Mouse (Mus musculus) midbrain, embryonic 13.5 days (tissue): ENCODE measurements at regions not wholly inside any gene's neighbourhood (a gene's known extent, or its start where the extent isn't known, plus 50 kb on each side); places are given as distances from the start of the nearest gene placed in this dataset.

Experiments used
- ATAC-seq: fragments of 200-750 bp; cut with Nextera tagmentation; 2 replicates; pipeline ENCODE4 v1.8.0; 2017; ENCODE audit warnings: mild to moderate bottlenecking, moderate TSS enrichment, moderate library complexity
- H3K27ac ChIP-seq: fragments of 300-500 bp; sonication (generic); 2 replicates; pipeline ENCODE4 v1.5.1; 2015; ENCODE audit warnings: inconsistent platforms, mild to moderate bottlenecking, moderate library complexity
- H3K27me3 ChIP-seq: fragments of 300-500 bp; sonication (generic); 2 replicates; pipeline ENCODE4 v1.6.1; 2015; ENCODE audit warnings: mild to moderate bottlenecking, inconsistent platforms
- H3K36me3 ChIP-seq: fragments of 300-500 bp; sonication (generic); 2 replicates; pipeline ENCODE4 v1.6.1; 2015; ENCODE audit warnings: mild to moderate bottlenecking, inconsistent platforms
- H3K4me1 ChIP-seq: fragments of 300-500 bp; sonication (generic); replicated peaks from 2 replicates; pipeline ENCODE4 v1.6.1; 2015; ENCODE audit warnings: inconsistent platforms
- H3K4me2 ChIP-seq: fragments of 300-500 bp; sonication (generic); replicated peaks from 2 replicates; pipeline ENCODE4 v1.6.1; 2015; ENCODE audit warnings: moderate library complexity, mild to moderate bottlenecking, inconsistent platforms
- H3K4me3 ChIP-seq: fragments of 300-500 bp; sonication (generic); replicated peaks from 2 replicates; pipeline ENCODE4 v1.5.1; 2015; ENCODE audit warnings: mild to moderate bottlenecking, inconsistent platforms
- H3K9ac ChIP-seq: fragments of 300-500 bp; sonication (generic); replicated peaks from 2 replicates; pipeline ENCODE4 v1.6.1; 2015; ENCODE audit warnings: mild to moderate bottlenecking, inconsistent platforms
- H3K9me3 ChIP-seq: fragments of 300-500 bp; sonication (generic); 2 replicates; pipeline ENCODE4 v1.6.1; 2016; ENCODE audit warnings: mild to moderate bottlenecking, inconsistent platforms
- WGBS: fragments of 180-500 bp; shearing (Covaris S2); methylation state at CpG from one replicate; pipeline ENCODE4 v1.1.7; 2015; 5-methylcytosine and 5-hydroxymethylcytosine counted together

GRCm38 (mm10) chr13:101860704-101861103, 92.7 kb upstream of the Pik3r1 start:
- no peak overlapping the region for H3K4me2 ChIP-seq
- 89% methylated on average over 4 of the region's 4 CpGs for WGBS
- no peak overlapping the region for H3K9ac ChIP-seq
- ATAC-seq: no peak
- H3K4me1 ChIP-seq: no peaks in the 10 kb centered on the region
- no peaks in the 10 kb centered on the region for H3K36me3 ChIP-seq
- H3K27me3 ChIP-seq: no peaks in the 10 kb centered on the region
- H3K4me3 ChIP-seq: no peak overlapping the region
- no peak overlapping the region for H3K27ac ChIP-seq
- no peaks in the 10 kb centered on the region for H3K9me3 ChIP-seq

GRCm38 (mm10) chr13:101862011-101862410, 94.0 kb upstream of the Pik3r1 start:
- no peaks in the 10 kb centered on the region for H3K36me3 ChIP-seq
- no peaks in the 10 kb centered on the region for H3K27me3 ChIP-seq
- H3K27ac ChIP-seq: no peak overlapping the region
- no peak overlapping the region for H3K4me3 ChIP-seq
- 84% methylated on average over 13 of the region's 13 CpGs for WGBS
- no peaks in the 10 kb centered on the region for H3K4me1 ChIP-seq
- H3K4me2 ChIP-seq: no peak overlapping the region
- ATAC-seq: no peak
- no peaks in the 10 kb centered on the region for H3K9me3 ChIP-seq
- H3K9ac ChIP-seq: no peak overlapping the region

- ATAC-seq: no peak
- Histone ChIP-seq H3K36me3 (no peaks in the 10 kb centered on the region), H3K27me3 (no peaks in the 10 kb centered on the region), H3K4me2 (no peak overlapping the region), H3K9me3 (no peaks in the 10 kb centered on the region), H3K9ac (no peak overlapping the region), H3K4me1 (no peaks in the 10 kb centered on the region), H3K4me3 (no peak overlapping the region), H3K27ac (no peak overlapping the region)
- WGBS: 86% methylated on average over 7 of the region's 7 CpGs
Measured at GRCm38 (mm10) chr13:101863015-101863414, 95.0 kb upstream of the Pik3r1 start.

DNA sequence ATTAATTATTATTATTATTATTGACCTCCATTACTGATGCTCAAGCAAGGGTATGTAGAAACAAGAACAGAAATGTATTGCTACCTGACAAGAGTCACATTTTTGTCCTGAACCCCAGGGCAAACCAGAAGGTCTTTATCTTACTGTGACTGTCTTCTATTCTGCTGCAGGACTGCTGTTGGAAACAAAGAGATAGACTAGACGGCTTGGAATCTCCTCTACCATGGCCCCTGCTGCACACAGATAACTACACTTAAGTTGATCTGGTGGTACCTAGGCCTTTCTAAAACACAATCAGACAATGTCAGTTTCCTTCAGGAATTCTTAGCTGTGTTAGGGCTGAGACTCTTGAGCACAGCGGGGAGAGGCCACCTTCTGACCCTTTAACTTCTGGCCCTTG, 95.6 kb upstream of the Pik3r1 start:
- Histone ChIP-seq H3K4me1 (no peaks in the 10 kb centered on the region), H3K4me3 (no peak overlapping the region), H3K4me2 (no peak overlapping the region), H3K27me3 (no peaks in the 10 kb centered on the region), H3K9me3 (no peaks in the 10 kb centered on the region), H3K9ac (no peak overlapping the region), H3K36me3 (no peaks in the 10 kb centered on the region), H3K27ac (no peak overlapping the region)
- ATAC-seq: no peak
- 78% methylated on average over 2 of the region's 2 CpGs for WGBS

- Histone ChIP-seq H3K4me3 (no peak overlapping the region), H3K9me3 (no peaks in the 10 kb centered on the region), H3K4me2 (no peak overlapping the region), H3K27ac (no peak overlapping the region), H3K36me3 (no peaks in the 10 kb centered on the region), H3K4me1 (no peaks in the 10 kb centered on the region), H3K27me3 (no peaks in the 10 kb centered on the region), H3K9ac (no peak overlapping the region)
- WGBS: 83% methylated on average over 4 of the region's 4 CpGs
- ATAC-seq: no peak
Measured at GRCm38 (mm10) chr13:101866843-101867242, 98.8 kb upstream of the Pik3r1 start.

DNA sequence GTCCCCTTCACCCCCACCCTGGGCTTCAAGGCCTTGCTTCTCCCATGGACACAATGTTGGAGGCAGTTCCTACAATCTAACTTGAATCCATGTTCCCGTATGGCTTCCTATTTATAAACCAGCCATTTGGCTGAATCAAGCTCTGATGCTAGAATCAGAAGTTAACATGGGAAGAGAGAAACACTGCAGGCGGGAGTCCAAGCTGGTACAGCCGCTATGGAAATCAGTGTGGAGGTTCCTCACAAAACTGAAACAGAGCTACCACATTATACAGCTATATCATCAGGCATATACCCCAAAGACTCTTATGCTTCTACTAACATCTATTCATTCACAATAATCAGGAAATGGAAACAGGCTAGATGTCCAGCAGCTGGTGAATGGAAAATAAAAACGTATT, 106.7 kb upstream of the Pik3r1 start:
- Histone ChIP-seq H3K27ac (no peak overlapping the region), H3K9ac (no peak overlapping the region), H3K36me3 (no peaks in the 10 kb centered on the region), H3K4me3 (no peak overlapping the region), H3K4me1 (no peaks in the 10 kb centered on the region), H3K9me3 (no peaks in the 10 kb centered on the region), H3K27me3 (no peaks in the 10 kb centered on the region), H3K4me2 (no peak overlapping the region)
- ATAC-seq: no peak
- 93% methylated on average over 4 of the region's 4 CpGs for WGBS

- no peaks in the 10 kb centered on the region for H3K27me3 ChIP-seq
- 93% methylated on average over 2 of the region's 2 CpGs for WGBS
- no peak for ATAC-seq
- no peaks in the 10 kb centered on the region for H3K36me3 ChIP-seq
- no peak overlapping the region for H3K4me2 ChIP-seq
- H3K27ac ChIP-seq: no peak overlapping the region
- no peaks in the 10 kb centered on the region for H3K9me3 ChIP-seq
- H3K9ac ChIP-seq: no peak overlapping the region
- H3K4me1 ChIP-seq: no peaks in the 10 kb centered on the region
- H3K4me3 ChIP-seq: no peak overlapping the region
Measured at GRCm38 (mm10) chr13:101876069-101876468, 108.1 kb upstream of the Pik3r1 start.

- Histone ChIP-seq H3K27me3 (no peaks in the 10 kb centered on the region), H3K4me3 (no peak overlapping the region), H3K9me3 (no peaks in the 10 kb centered on the region), H3K4me2 (no peak overlapping the region), H3K4me1 (no peaks in the 10 kb centered on the region), H3K9ac (no peak overlapping the region), H3K27ac (no peak overlapping the region), H3K36me3 (no peaks in the 10 kb centered on the region)
- 0 out of 2 replicates have a peak, but pooled peaks have one; percentile 24 for ATAC-seq
- WGBS: 69% methylated on average over 3 of the region's 3 CpGs
Measured at GRCm38 (mm10) chr13:101876601-101877000, 108.6 kb upstream of the Pik3r1 start.

DNA sequence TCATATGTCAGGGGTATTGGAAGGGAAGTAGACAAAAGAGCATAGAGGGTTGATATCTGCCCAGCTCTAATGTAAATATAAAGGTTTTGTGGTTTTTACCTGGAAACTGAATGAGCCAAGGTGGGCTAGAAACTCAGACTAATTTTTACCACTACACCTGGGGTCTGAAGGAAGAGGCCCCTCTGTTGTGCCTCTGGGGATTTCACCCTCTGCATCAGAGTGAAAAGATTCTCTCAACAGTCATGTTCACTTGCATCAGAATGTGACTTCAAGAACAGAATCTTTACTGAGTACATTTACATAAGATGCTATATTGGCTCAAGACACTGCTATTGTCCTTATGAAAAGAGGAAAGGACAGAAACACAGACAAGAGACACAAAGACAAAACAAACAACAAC, 110.2 kb upstream of the Pik3r1 start:
- Histone ChIP-seq H3K27me3 (no peaks in the 10 kb centered on the region), H3K27ac (no peak overlapping the region), H3K4me1 (no peaks in the 10 kb centered on the region), H3K4me2 (no peak overlapping the region), H3K9ac (no peak overlapping the region), H3K36me3 (no peaks in the 10 kb centered on the region), H3K9me3 (no peaks in the 10 kb centered on the region), H3K4me3 (no peak overlapping the region)
- no peak for ATAC-seq

GRCm38 (mm10) chr13:101879561-101880081, 111.6 kb upstream of the Pik3r1 start:
- Histone ChIP-seq H3K4me3 (no peak overlapping the region), H3K27ac (no peak overlapping the region), H3K9me3 (no peaks in the 10 kb centered on the region), H3K36me3 (no peaks in the 10 kb centered on the region), H3K27me3 (no peaks in the 10 kb centered on the region), H3K4me2 (no peak overlapping the region), H3K9ac (no peak overlapping the region), H3K4me1 (no peaks in the 10 kb centered on the region)
- no peak for ATAC-seq
- 84% methylated on average over 8 of the region's 8 CpGs for WGBS

- Histone ChIP-seq H3K9ac (no peak overlapping the region), H3K9me3 (no peaks in the 10 kb centered on the region), H3K27ac (no peak overlapping the region), H3K4me2 (no peak overlapping the region), H3K27me3 (no peaks in the 10 kb centered on the region), H3K36me3 (no peaks in the 10 kb centered on the region), H3K4me3 (no peak overlapping the region), H3K4me1 (no peaks in the 10 kb centered on the region)
- ATAC-seq: no peak
Measured at GRCm38 (mm10) chr13:101883177-101883576, 115.2 kb upstream of the Pik3r1 start.

- H3K4me3 ChIP-seq: no peak overlapping the region
- H3K27me3 ChIP-seq: no peaks in the 10 kb centered on the region
- H3K4me2 ChIP-seq: no peak overlapping the region
- 84% methylated on average over 3 of the region's 3 CpGs for WGBS
- ATAC-seq: no peak
- no peaks in the 10 kb centered on the region for H3K4me1 ChIP-seq
- no peaks in the 10 kb centered on the region for H3K9me3 ChIP-seq
- H3K36me3 ChIP-seq: no peaks in the 10 kb centered on the region
- no peak overlapping the region for H3K27ac ChIP-seq
- H3K9ac ChIP-seq: no peak overlapping the region
Measured at GRCm38 (mm10) chr13:101884752-101885151, 116.7 kb upstream of the Pik3r1 start.

- Histone ChIP-seq H3K4me1 (no peaks in the 10 kb centered on the region), H3K9me3 (no peaks in the 10 kb centered on the region), H3K27ac (no peak overlapping the region), H3K4me3 (no peak overlapping the region), H3K27me3 (no peaks in the 10 kb centered on the region), H3K9ac (no peak overlapping the region), H3K4me2 (no peak overlapping the region), H3K36me3 (no peaks in the 10 kb centered on the region)
- no peak for ATAC-seq
- WGBS: 90% methylated on average over 4 of the region's 4 CpGs
Measured at GRCm38 (mm10) chr13:101891473-101891872, 123.5 kb upstream of the Pik3r1 start.
